Comparison of ENCODE assay signal across 7 mouse cellular contexts in the genomic region with DNA sequence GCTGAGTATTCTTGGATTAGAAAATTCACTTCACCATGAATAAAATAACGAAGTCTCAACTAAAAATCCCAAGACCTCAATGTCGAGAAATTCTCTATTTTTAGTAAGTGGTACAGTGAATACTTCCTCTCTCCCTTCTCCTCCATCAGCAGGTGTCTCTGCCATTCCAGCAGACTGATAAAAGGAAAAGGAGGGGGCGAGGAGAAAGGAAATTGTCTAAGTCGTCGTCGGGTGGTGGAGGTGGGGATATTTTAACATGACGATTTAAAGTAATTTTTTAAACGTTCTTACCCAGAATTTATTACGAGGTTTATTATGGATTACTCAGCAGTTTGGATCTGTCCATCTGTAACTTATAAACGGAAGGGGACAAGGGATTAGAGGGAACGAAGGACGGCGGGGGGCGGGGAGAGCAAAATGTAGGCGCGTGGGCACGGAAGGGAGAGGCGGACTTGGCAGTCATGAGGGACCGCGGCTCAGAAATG. TPM values are rescaled to one million over a fixed set of nuclear protein-coding genes. Genes with fewer than 3 reads are reported as not detected.
DNase-seq lines count a peak whose midpoint lies in the region; TF ChIP-seq lines count a peak whose summit lies in the region.

No protein-coding gene starts in this region.

- no peak for DNase-seq in left cerebral cortex, adult 2 months (ENCODE audit: extremely low spot score in 1 of 2, low spot score in 2 of 2)
- no peak for DNase-seq in left cerebral cortex, adult 8-10 months (ENCODE audit: low spot score in 2 of 2)
- DNase-seq in hindbrain, embryonic 10.5 days (ENCODE audit: low spot score) = no peak
- no peak for DNase-seq in adrenal gland, postnatal 4 days (ENCODE audit: low spot score in 2 of 2)
- DNase-seq in thymus, postnatal 14 days = no peak

- peaks cover 38% of the 10 kb centered on the region for H3K27me3 ChIP-seq in hindbrain, embryonic 10.5 days (ENCODE audit: insufficient read depth, poor library complexity, severe bottlenecking)

- H3K79me2 ChIP-seq in macrophage (ENCODE audit: inconsistent target) = no peaks in the 10 kb centered on the region

- no peaks in the 10 kb centered on the region for H3K36me3 ChIP-seq in hindbrain, embryonic 10.5 days
- H3K36me3 ChIP-seq in macrophage (ENCODE audit: inconsistent target) = no peaks in the 10 kb centered on the region

- TF ChIP-seq POLR2A in cortical plate, adult 2 months (IDR thresholded peaks at IDR 0.05; ENCODE audit: extremely low read depth, insufficient read depth, low read length) = no peak

- no peaks in the 10 kb centered on the region for H3K4me1 ChIP-seq in cortical plate, adult 2 months (ENCODE audit: control insufficient read depth, insufficient read depth, low read length)
- no peaks in the 10 kb centered on the region; the same call in 1 of the 2 replicates for H3K4me1 ChIP-seq in hindbrain, embryonic 10.5 days (replicated peaks)

- 7% methylated on average over 20 of the region's 20 CpGs for WGBS in hindbrain, embryonic 10.5 days
- 5% methylated on average over 20 of the region's 20 CpGs for WGBS in macrophage (ENCODE audit: missing documents)

- peak overlapping the region; percentile 71 for H3K4me3 ChIP-seq in left cerebral cortex, adult 2 months
- peak overlapping the region; percentile 71 for H3K4me3 ChIP-seq in cortical plate, adult 2 months (ENCODE audit: insufficient read depth, low read length)
- peak overlapping the region; percentile 77 for H3K4me3 ChIP-seq in hindbrain, embryonic 10.5 days
- peak overlapping the region; percentile 59 for H3K4me3 ChIP-seq in macrophage (ENCODE audit: inconsistent target)

- H3K27ac ChIP-seq in left cerebral cortex, adult 2 months = peak overlapping the region; percentile 98
- peak overlapping the region; percentile 99 for H3K27ac ChIP-seq in cortical plate, adult 2 months (ENCODE audit: insufficient read depth, low read length)
- H3K27ac ChIP-seq in hindbrain, embryonic 10.5 days = peak overlapping the region; percentile 88
- H3K27ac ChIP-seq in macrophage = no peak overlapping the region

- intact Hi-C loops in left cerebral cortex, adult 2 months (cut with DNase I) = loop anchor here (2.0 to 5.0 kb wide), 3 partner anchors 15 to 184 kb away; a partner anchor contains a TSS

- H3K9me3 ChIP-seq in hindbrain, embryonic 10.5 days = no peaks in the 10 kb centered on the region

- no peak for TF ChIP-seq CTCF in left cerebral cortex, adult 2 months (IDR thresholded peaks at IDR 0.05)
- TF ChIP-seq CTCF in cortical plate, adult 2 months (IDR thresholded peaks at IDR 0.05; ENCODE audit: extremely low read depth, insufficient read depth, low read length) = no peak

RNA-seq across cellular contexts. Expression of a gene that starts 0.8 kb away (rescaled TPM):
- 10 to 100 TPM; 24.6 to 28.7 TPM for total RNA-seq in left cerebral cortex, adult 2 months (2021)
- total RNA-seq in left cerebral cortex, adult 8-10 months (2022) = 10 to 100 TPM; 15.9 to 18.4 (median 17.6) TPM
- polyA plus RNA-seq in cortical plate, adult 2 months (2012; rRNA removed) = 12.8 and 15.0 TPM in 2 replicates
- polyA plus RNA-seq in hindbrain, embryonic 10.5 days (2016; fragmentation: Nextera tagmentation; extraction: Ambion mirVana) = 4.7 and 7.4 TPM in 2 replicates
- total RNA-seq in macrophage (2018; cell fraction: chromatin; rRNA removed) = 1 to 10 TPM; 1.3 to 9.6 (median 2.1) TPM
- under 1 TPM; 0.07 to 0.67 (median 0.27) TPM for total RNA-seq in macrophage (2018; cell fraction: cytosol; rRNA removed)
- total RNA-seq in macrophage (2018; cell fraction: nucleus; rRNA removed) = 10 to 100 TPM in 1 of 26 experiments, 1 to 10 TPM in 23, under 1 TPM in 2; 0.75 to 17.9 (median 1.8) TPM
- polyA plus RNA-seq in macrophage (2018) = 0.22 to 0.38 TPM (median 0.24 TPM) in 3 replicates
- total RNA-seq in adrenal gland, postnatal 4 days (2021) = 1 to 10 TPM; 4.5 to 4.8 TPM
